26 mouse cellular contexts compared by ENCODE assay signal in genomic region chr9:113800671-113801070, GRCm38 (mm10). TPM values are rescaled to one million over a fixed set of nuclear protein-coding genes. Genes with fewer than 3 reads are reported as not detected.
DNase-seq lines count a peak whose midpoint lies in the region; ATAC-seq lines count a peak whose summit lies in the region.
"Had no signal": no experiment of that assay in that cellular context is flagged by ENCODE, and none has a peak within 500 bp of the region (broad histone marks: within the 10 kb centered on the region; RNA-seq: fewer than 3 reads in every experiment).

No protein-coding gene starts in this region.

- H3K9me3 ChIP-seq in kidney, embryonic 16.5 days (ENCODE audit: low read length), result no peaks in the 10 kb centered on the region
- H3K9me3 ChIP-seq: forebrain, embryonic 10.5 days; forebrain, embryonic 13.5 days; heart, embryonic 10.5 days; heart, embryonic 13.5 days; hindbrain, embryonic 12.5 days; hindbrain, embryonic 15.5 days had no signal

- H3K36me3 ChIP-seq in splenic B cell, adult 2 months (ENCODE audit: control insufficient read depth, insufficient read depth, low read length, poor library complexity, severe bottlenecking), result no peaks in the 10 kb centered on the region
- H3K36me3 ChIP-seq in kidney, embryonic 16.5 days (ENCODE audit: insufficient read depth, low read length), result no peaks in the 10 kb centered on the region
- H3K36me3 ChIP-seq: forebrain, embryonic 10.5 days; heart, embryonic 10.5 days; heart, embryonic 13.5 days; hindbrain, embryonic 12.5 days; hindbrain, embryonic 15.5 days had no signal

- no peaks in the 10 kb centered on the region for H3K4me1 ChIP-seq in kidney, embryonic 16.5 days (ENCODE audit: insufficient read depth, low read length)

- H3K9ac ChIP-seq in kidney, embryonic 16.5 days (replicated peaks; ENCODE audit: low read length), result no peak overlapping the region
- H3K9ac ChIP-seq: forebrain, embryonic 13.5 days; forebrain, postnatal 0 days; heart, embryonic 13.5 days; hindbrain, embryonic 12.5 days; hindbrain, embryonic 15.5 days had no signal

- no peak overlapping the region for H3K4me2 ChIP-seq in kidney, embryonic 16.5 days (replicated peaks; ENCODE audit: low read depth, low read length)
- H3K4me2 ChIP-seq: forebrain, embryonic 13.5 days; heart, embryonic 13.5 days; hindbrain, embryonic 12.5 days; hindbrain, embryonic 15.5 days had no signal

- WGBS in kidney, embryonic 16.5 days, result 87% methylated on average over 3 of the region's 3 CpGs

- H3K27ac ChIP-seq in kidney, embryonic 16.5 days (ENCODE audit: low read length), result no peak overlapping the region
- H3K27ac ChIP-seq: forebrain, embryonic 10.5 days; forebrain, embryonic 13.5 days; gastrocnemius, adult 2 months; heart, adult 2 months; heart, embryonic 10.5 days; heart, embryonic 13.5 days; hindbrain, embryonic 12.5 days; hindbrain, embryonic 15.5 days had no signal

- no peak overlapping the region for H3K4me3 ChIP-seq in kidney, embryonic 16.5 days (ENCODE audit: low read length)
- H3K4me3 ChIP-seq: forebrain, embryonic 10.5 days; forebrain, embryonic 13.5 days; gastrocnemius, adult 2 months; heart, adult 2 months; heart, embryonic 10.5 days; heart, embryonic 13.5 days; hindbrain, embryonic 12.5 days; hindbrain, embryonic 15.5 days had no signal

- ATAC-seq in granulocyte monocyte progenitor cell, adult 5-6 weeks (replicated peaks; ENCODE audit: poor library complexity, severe bottlenecking), result peak; percentile 66
- ATAC-seq in megakaryocyte, adult 5-6 weeks (ENCODE audit: poor library complexity, severe bottlenecking), result peak; percentile 73
- no peak for ATAC-seq in kidney, embryonic 16.5 days (ENCODE audit: low FRiP score, low TSS enrichment)
- ATAC-seq: CD4-positive, CD25-positive, alpha-beta regulatory T cell, adult 4 months; forebrain, embryonic 13.5 days; forebrain, postnatal 0 days had no signal

- H3K27me3 ChIP-seq in splenic B cell, adult 2 months (ENCODE audit: control insufficient read depth, insufficient read depth, low read length, poor library complexity, severe bottlenecking), result no peaks in the 10 kb centered on the region
- H3K27me3 ChIP-seq in kidney, embryonic 16.5 days (ENCODE audit: insufficient read depth, low read length), result no peaks in the 10 kb centered on the region
- H3K27me3 ChIP-seq: forebrain, embryonic 13.5 days; heart, embryonic 13.5 days; hindbrain, embryonic 12.5 days; hindbrain, embryonic 15.5 days had no signal

- peak; percentile 1 for DNase-seq in cerebellum, adult 9-10 months
- no peak for DNase-seq in cerebellum, postnatal 14 days
- DNase-seq in splenic B cell, adult 2 months (ENCODE audit: low read depth, low spot score), result peak; percentile 16
- DNase-seq in B cell, adult 2 months, result no peak
- DNase-seq in ovary, postnatal 36 days (ENCODE audit: low spot score), result no peak
- DNase-seq: adrenal gland, adult 2 months; adrenal gland, postnatal 14 days; cerebellum, adult 11-12 months; cerebellum, adult 8-10 months; cerebellum, postnatal 25 days; forebrain, postnatal 0 days; gastrocnemius, adult 2 months; gastrocnemius, postnatal 25 days; heart, adult 2 months; heart, postnatal 14 days; heart, postnatal 4 days had no signal

RNA-seq across cellular contexts. Expression of gene Clasp2, which starts 59.4 kb away (rescaled TPM):
- 43.2 and 44.7 TPM in 2 replicates for total RNA-seq in granulocyte monocyte progenitor cell, adult 5-6 weeks (2014; fragmentation: Nextera tagmentation)
- 36.9 and 42.2 TPM in 2 replicates for total RNA-seq in granulocyte monocyte progenitor cell, adult 5-6 weeks (2017)
- 32.2 and 36.0 TPM in 2 replicates for total RNA-seq in megakaryocyte, adult 5-6 weeks (2015)
- 32.2 and 35.8 TPM in 2 replicates for total RNA-seq in megakaryocyte, adult 5-6 weeks (2017)
- polyA plus RNA-seq in kidney, embryonic 16.5 days (2015; fragmentation: Nextera tagmentation; extraction: Ambion mirVana), result 23.0 and 24.4 TPM in 2 replicates

Comparison
In these comparisons a context has a peak if more than half of its experiments do, and no peak if none do; other contexts are left out.
1. DNase-seq: peak in cerebellum, adult 9-10 months (single experiment) and splenic B cell, adult 2 months (single experiment); none in cerebellum, postnatal 14 days (0 of 2), B cell, adult 2 months (0 of 2) and ovary, postnatal 36 days (single experiment).